Comparison of ENCODE assay signal across 9 mouse cellular contexts in genomic region chr10:13304641-13305241, GRCm38 (mm10).
A peak's percentile ranks its signal among the peaks of the same experiment; 100 is the strongest.
DNase-seq lines count a peak whose midpoint lies in the region; ATAC-seq and TF ChIP-seq lines count a peak whose summit lies in the region.
"Had no signal": no experiment of that assay in that cellular context is flagged by ENCODE, and none has a peak within 500 bp of the region (broad histone marks: within the 10 kb centered on the region; RNA-seq: fewer than 3 reads in every experiment).

No protein-coding gene starts in this region.

- peak overlapping the region; percentile 2; the same call in 1 of the 2 replicates for H3K27ac ChIP-seq in limb, embryonic 13.5 days
- no peak overlapping the region for H3K27ac ChIP-seq in limb, embryonic 10.5 days
- H3K27ac ChIP-seq in forebrain, embryonic 15.5 days (replicated peaks), result peak overlapping the region; percentile 31
- no peak overlapping the region for H3K27ac ChIP-seq in heart, adult 2 months

- no peak for TF ChIP-seq POLR2A in brain, embryonic 14.5 days (IDR thresholded peaks at IDR 0.05; ENCODE audit: borderline replicate concordance, extremely low read depth, insufficient read depth, insufficient read length, poor library complexity, severe bottlenecking)
- no peak for TF ChIP-seq POLR2A in heart, adult 2 months (IDR thresholded peaks at IDR 0.05; ENCODE audit: insufficient read depth, low read depth, low read length)

- 74% methylated on average over 10 of the region's 10 CpGs for WGBS in limb, embryonic 13.5 days
- 91% methylated on average over 10 of the region's 10 CpGs for WGBS in limb, embryonic 10.5 days
- 18% methylated on average over 10 of the region's 10 CpGs for WGBS in forebrain, embryonic 15.5 days
- WGBS in heart, adult 2 months, result 65% methylated on average over 10 of the region's 10 CpGs

- no peaks in the 10 kb centered on the region for H3K27me3 ChIP-seq in limb, embryonic 13.5 days
- H3K27me3 ChIP-seq in limb, embryonic 10.5 days (ENCODE audit: low read depth, poor library complexity, severe bottlenecking), result no peaks in the 10 kb centered on the region
- H3K27me3 ChIP-seq in forebrain, embryonic 15.5 days, result no peaks in the 10 kb centered on the region
- H3K27me3 ChIP-seq in heart, adult 2 months (ENCODE audit: control insufficient read depth, insufficient read depth, low read length), result no peaks in the 10 kb centered on the region
- H3K27me3 ChIP-seq: heart, embryonic 15.5 days had no signal

- 0 out of 2 replicates have a peak, but pooled peaks have one; percentile 59 for ATAC-seq in limb, embryonic 13.5 days (ENCODE audit: low FRiP score, low read depth)
- ATAC-seq in forebrain, embryonic 15.5 days (replicated peaks), result peak; percentile 94
- peak; percentile 81 for ATAC-seq in megakaryocyte progenitor cell, adult 5-6 weeks (replicated peaks; ENCODE audit: poor library complexity)

- intact Hi-C loops in heart, adult 2 months (cut with DNase I), result no loop called here

- H3K4me1 ChIP-seq in limb, embryonic 13.5 days, result peaks cover 17% of the 10 kb centered on the region
- no peaks in the 10 kb centered on the region for H3K4me1 ChIP-seq in limb, embryonic 10.5 days
- H3K4me1 ChIP-seq in forebrain, embryonic 15.5 days, result peaks cover 34% of the 10 kb centered on the region
- peaks cover 11% of the 10 kb centered on the region for H3K4me1 ChIP-seq in heart, adult 2 months (ENCODE audit: control insufficient read depth, insufficient read depth, low read length)

- no peak overlapping the region for H3K9ac ChIP-seq in limb, embryonic 13.5 days
- H3K9ac ChIP-seq in forebrain, embryonic 15.5 days (replicated peaks), result no peak overlapping the region
- no peak overlapping the region for H3K9ac ChIP-seq in heart, adult 2 months (ENCODE audit: low read depth, low read length)
- H3K9ac ChIP-seq: heart, embryonic 15.5 days had no signal

- no peak for TF ChIP-seq CTCF in brain, embryonic 14.5 days (IDR thresholded peaks at IDR 0.05; ENCODE audit: borderline replicate concordance, extremely low read depth, insufficient read depth, insufficient read length)
- TF ChIP-seq CTCF in heart, adult 2 months (IDR thresholded peaks at IDR 0.05), result no peak

- H3K4me3 ChIP-seq in limb, embryonic 13.5 days, result no peak overlapping the region
- H3K4me3 ChIP-seq in limb, embryonic 10.5 days, result no peak overlapping the region
- no peak overlapping the region for H3K4me3 ChIP-seq in forebrain, embryonic 15.5 days
- H3K4me3 ChIP-seq in heart, adult 2 months, result no peak overlapping the region
- H3K4me3 ChIP-seq: heart, embryonic 15.5 days had no signal

- peaks cover 2% of the 10 kb centered on the region for H3K79me2 ChIP-seq in heart, adult 2 months (replicated peaks; ENCODE audit: control insufficient read depth, insufficient read depth, low read length)

- no peak overlapping the region for H3K4me2 ChIP-seq in limb, embryonic 13.5 days (replicated peaks)
- H3K4me2 ChIP-seq in forebrain, embryonic 15.5 days (replicated peaks), result 0 out of 2 replicates have a peak overlapping the region, but pooled peaks have one; percentile 8
- H3K4me2 ChIP-seq: heart, embryonic 15.5 days had no signal

- DNase-seq in limb, embryonic 10.5 days (ENCODE audit: low spot score), result no peak
- DNase-seq in brain, embryonic 14.5 days (ENCODE audit: low read depth), result peak; percentile 93
- DNase-seq in urinary bladder, postnatal 25 days (ENCODE audit: low spot score), result no peak
- DNase-seq in kidney, adult 9 months, result no peak
- no peak for DNase-seq in heart, adult 2 months

- no peak for TF ChIP-seq EP300 in heart, adult 2 months (IDR thresholded peaks at IDR 0.05; ENCODE audit: insufficient read depth, low read depth, low read length)

- H3K9me3 ChIP-seq in limb, embryonic 13.5 days, result no peaks in the 10 kb centered on the region
- H3K9me3 ChIP-seq in limb, embryonic 10.5 days (replicated peaks), result no peaks in the 10 kb centered on the region
- H3K9me3 ChIP-seq in forebrain, embryonic 15.5 days, result no peaks in the 10 kb centered on the region
- H3K9me3 ChIP-seq: heart, embryonic 15.5 days had no signal

- no peaks in the 10 kb centered on the region for H3K36me3 ChIP-seq in limb, embryonic 13.5 days
- H3K36me3 ChIP-seq in limb, embryonic 10.5 days, result no peaks in the 10 kb centered on the region
- no peaks in the 10 kb centered on the region for H3K36me3 ChIP-seq in forebrain, embryonic 15.5 days
- peaks cover 10% of the 10 kb centered on the region for H3K36me3 ChIP-seq in heart, adult 2 months (ENCODE audit: control insufficient read depth, insufficient read depth, low read length)

Comparison
In these comparisons a context has a peak if more than half of its experiments do, and no peak if none do; other contexts are left out.
1. H3K27ac ChIP-seq: peak in limb, embryonic 13.5 days (single experiment) and forebrain, embryonic 15.5 days (single experiment); none in limb, embryonic 10.5 days (single experiment) and heart, adult 2 months (single experiment).
2. Peak in every context shown above with its lines, with median percentiles within 50 percentile points of each other: ATAC-seq.